Mouse (Mus musculus) adrenal gland, adult 18-20 months (tissue): Measurements from ENCODE around the gene Vmn2r113. TPM values are rescaled to one million over a fixed set of nuclear protein-coding genes. Genes with fewer than 3 reads are reported as not detected.
"Not testable (repeated sequence)": the region's sequence is repeated elsewhere in the genome, so short reads cannot be mapped to it uniquely, and the experiment has no call there.

ENCODE experiments used
- DNase-seq, 2 experiments: peaks; one replicate each; pipeline ENCODE4 v3.0.0; 2021 to 2022; ENCODE audit warnings: low spot score in 2 of 2
- long read RNA-seq, 2 experiments: library from polyadenylated mRNA; stranded (forward); transcript quantifications; one replicate each; pipeline ENCODE4 v2.0.0; 2021
- total RNA-seq, 2 experiments: library from RNA; stranded (reverse); gene quantifications; 1 replicate in 1 of 2; 2 replicates in 1 of 2; pipeline ENCODE4 v1.2.3; 2021

The Vmn2r113 gene
- total RNA-seq: not detected
- long read RNA-seq, experiment 1: 0 reads
- long read RNA-seq, experiment 2: 0 reads

DNA sequence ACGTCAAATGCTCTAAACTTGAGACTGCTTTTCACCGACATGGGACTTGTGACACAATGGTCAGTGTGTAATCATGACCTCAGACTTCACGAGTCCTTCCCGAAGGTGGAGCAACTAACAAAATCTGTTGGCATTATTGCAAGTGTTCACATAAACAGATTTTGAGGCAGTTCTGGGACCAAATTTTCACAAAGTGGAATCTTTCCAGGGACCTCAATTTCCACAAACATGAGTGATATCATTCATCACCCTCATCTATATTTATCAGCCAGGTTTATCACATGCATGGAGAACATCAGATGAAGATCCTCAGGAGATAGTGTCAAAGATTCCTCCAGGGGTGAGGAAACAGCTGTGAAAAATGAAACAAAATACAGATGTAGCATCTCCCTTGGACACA lies at the start of gene Vmn2r113:
TSS of gene Vmn2r113 (plus strand) at position 301 of the 400 bp plus-strand sequence.
- DNase-seq: not testable (repeated sequence)

Other genes starting within 250 kb of the Vmn2r113 start
- 1 to 10 TPM; 7.1 to 9.8 TPM for gene Zfp945, start 75.8 kb upstream of the Vmn2r113 start, total RNA-seq
- gene Vmn2r-ps130, start 118.2 kb downstream of the Vmn2r113 start, total RNA-seq: not detected